Comparison of ENCODE assay signal across 11 mouse cellular contexts in genomic region chr2:3745910-3746606, GRCm38 (mm10).
DNase-seq lines count a peak whose midpoint lies in the region; ATAC-seq and TF ChIP-seq lines count a peak whose summit lies in the region.
"Had no signal": no experiment of that assay in that cellular context is flagged by ENCODE, and none has a peak within 500 bp of the region (broad histone marks: within the 10 kb centered on the region; RNA-seq: fewer than 3 reads in every experiment).

No protein-coding gene starts in this region.

- peak; percentile 39; the same call in 1 of the 2 replicates for ATAC-seq in hindbrain, embryonic 16.5 days
- ATAC-seq in hindbrain, embryonic 11.5 days (ENCODE audit: low FRiP score), result no peak
- ATAC-seq in hindbrain, postnatal 0 days, result peak; percentile 32; the same call in 1 of the 2 replicates
- ATAC-seq in forebrain, embryonic 11.5 days (replicated peaks; ENCODE audit: low FRiP score), result no peak
- ATAC-seq: forebrain, embryonic 16.5 days had no signal

- no peak overlapping the region for H3K4me3 ChIP-seq in hindbrain, embryonic 16.5 days (ENCODE audit: low read length)
- H3K4me3 ChIP-seq in hindbrain, embryonic 11.5 days (ENCODE audit: low read depth, low read length), result no peak overlapping the region
- H3K4me3 ChIP-seq in cerebellum, adult 2 months (replicated peaks; ENCODE audit: insufficient read depth, low read depth, low read length), result no peak overlapping the region
- no peak overlapping the region for H3K4me3 ChIP-seq in hindbrain, postnatal 0 days (ENCODE audit: low read length)
- no peak overlapping the region for H3K4me3 ChIP-seq in lung, adult 2 months (replicated peaks; ENCODE audit: extremely low read depth, low read depth, low read length)
- no peak overlapping the region for H3K4me3 ChIP-seq in forebrain, embryonic 11.5 days (ENCODE audit: low read depth, low read length)

- no peaks in the 10 kb centered on the region for H3K9me3 ChIP-seq in hindbrain, embryonic 16.5 days (ENCODE audit: control insufficient read depth, low read length)
- no peaks in the 10 kb centered on the region for H3K9me3 ChIP-seq in hindbrain, embryonic 11.5 days (ENCODE audit: control insufficient read depth, low read length)
- no peaks in the 10 kb centered on the region for H3K9me3 ChIP-seq in hindbrain, postnatal 0 days (ENCODE audit: low read length)
- no peaks in the 10 kb centered on the region for H3K9me3 ChIP-seq in forebrain, embryonic 11.5 days (ENCODE audit: control insufficient read depth, low read length)

- no peak overlapping the region for H3K27ac ChIP-seq in hindbrain, embryonic 16.5 days (ENCODE audit: low read depth, low read length)
- H3K27ac ChIP-seq in hindbrain, embryonic 11.5 days (ENCODE audit: low read depth, low read length), result no peak overlapping the region
- H3K27ac ChIP-seq in cerebellum, adult 2 months (ENCODE audit: insufficient read depth, low read length), result peak overlapping the region; percentile 12; the same call in 1 of the 2 replicates
- H3K27ac ChIP-seq in hindbrain, postnatal 0 days, result 0 out of 2 replicates have a peak overlapping the region, but pooled peaks have one; percentile 15
- no peak overlapping the region for H3K27ac ChIP-seq in forebrain, embryonic 11.5 days (ENCODE audit: low read depth, low read length)

- TF ChIP-seq CTCF in cerebellum, adult 2 months (IDR thresholded peaks at IDR 0.05; ENCODE audit: borderline replicate concordance, insufficient read depth, low read depth, low read length), result no peak
- TF ChIP-seq CTCF in hindbrain, postnatal 0 days (IDR thresholded peaks at IDR 0.05; ENCODE audit: low read depth), result no peak
- TF ChIP-seq CTCF in lung, adult 2 months (IDR thresholded peaks at IDR 0.05; ENCODE audit: insufficient read depth, low read length), result no peak

- no peaks in the 10 kb centered on the region for H3K36me3 ChIP-seq in hindbrain, embryonic 16.5 days (ENCODE audit: control insufficient read depth, insufficient read depth, low read length)
- no peaks in the 10 kb centered on the region for H3K36me3 ChIP-seq in hindbrain, embryonic 11.5 days (ENCODE audit: control insufficient read depth, insufficient read depth, low read length)
- H3K36me3 ChIP-seq in hindbrain, postnatal 0 days (ENCODE audit: insufficient read depth, low read length), result no peaks in the 10 kb centered on the region
- no peaks in the 10 kb centered on the region; the same call in 1 of the 2 replicates for H3K36me3 ChIP-seq in forebrain, embryonic 11.5 days (ENCODE audit: control insufficient read depth, insufficient read depth, low read length)

- DNase-seq in hindbrain, embryonic 11.5 days (ENCODE audit: low spot score), result no peak
- peak; percentile 59 to 66 for DNase-seq in cerebellum, adult 2 months
- DNase-seq in cerebellum, adult 9-11 months, result peak; percentile 54
- no peak for DNase-seq in hindbrain, postnatal 0 days (ENCODE audit: low spot score)
- no peak for DNase-seq in lung, adult 2 months
- no peak for DNase-seq in forebrain, embryonic 11.5 days (ENCODE audit: low spot score)
- DNase-seq: adrenal gland, postnatal 10 days; kidney, adult 9 months; right cerebral cortex, postnatal 4 days had no signal

- TF ChIP-seq POLR2A in cerebellum, adult 2 months (IDR thresholded peaks at IDR 0.05; ENCODE audit: borderline replicate concordance, insufficient read depth, low read length), result no peak
- TF ChIP-seq POLR2A in lung, adult 2 months (IDR thresholded peaks at IDR 0.05; ENCODE audit: borderline replicate concordance, extremely low read depth, low read depth, low read length), result no peak

- H3K4me2 ChIP-seq in hindbrain, embryonic 16.5 days (ENCODE audit: low read length), result no peak overlapping the region
- no peak overlapping the region for H3K4me2 ChIP-seq in hindbrain, embryonic 11.5 days (replicated peaks; ENCODE audit: low read depth, low read length)
- no peak overlapping the region for H3K4me2 ChIP-seq in hindbrain, postnatal 0 days (ENCODE audit: low read depth, low read length)
- no peak overlapping the region for H3K4me2 ChIP-seq in forebrain, embryonic 11.5 days (ENCODE audit: low read depth, low read length, severe bottlenecking)

- peaks cover 10% of the 10 kb centered on the region for H3K4me1 ChIP-seq in hindbrain, embryonic 16.5 days (ENCODE audit: control insufficient read depth, insufficient read depth, low read depth, low read length)
- H3K4me1 ChIP-seq in hindbrain, embryonic 11.5 days (replicated peaks; ENCODE audit: control insufficient read depth, insufficient read depth, low read length), result 0 out of 2 replicates have a peak, but pooled peaks cover 2% of the 10 kb centered on the region
- peaks cover 35% of the 10 kb centered on the region for H3K4me1 ChIP-seq in cerebellum, adult 2 months (ENCODE audit: control insufficient read depth, insufficient read depth, low read length)
- H3K4me1 ChIP-seq in hindbrain, postnatal 0 days (ENCODE audit: insufficient read depth, low read length), result peaks cover 9% of the 10 kb centered on the region; the same call in 1 of the 2 replicates
- peaks cover 15% of the 10 kb centered on the region for H3K4me1 ChIP-seq in lung, adult 2 months (ENCODE audit: control insufficient read depth, insufficient read depth, low read length)
- H3K4me1 ChIP-seq in forebrain, embryonic 11.5 days (replicated peaks; ENCODE audit: control insufficient read depth, insufficient read depth, low read length), result no peaks in the 10 kb centered on the region

- WGBS in hindbrain, embryonic 16.5 days, result 82% methylated on average over 13 of the region's 13 CpGs
- WGBS in hindbrain, embryonic 11.5 days, result 88% methylated on average over 13 of the region's 13 CpGs
- 30% methylated on average over 13 of the region's 13 CpGs for WGBS in cerebellum, adult 2 months
- 74% methylated on average over 13 of the region's 13 CpGs for WGBS in hindbrain, postnatal 0 days
- 75% methylated on average over 13 of the region's 13 CpGs for WGBS in lung, adult 2 months
- WGBS in forebrain, embryonic 11.5 days, result 90% methylated on average over 13 of the region's 13 CpGs

- H3K27me3 ChIP-seq in hindbrain, embryonic 16.5 days (replicated peaks; ENCODE audit: control insufficient read depth, insufficient read depth, low read length), result no peaks in the 10 kb centered on the region
- H3K27me3 ChIP-seq in hindbrain, embryonic 11.5 days (ENCODE audit: control insufficient read depth, insufficient read depth, low read length), result no peaks in the 10 kb centered on the region
- no peaks in the 10 kb centered on the region for H3K27me3 ChIP-seq in cerebellum, adult 2 months (ENCODE audit: control insufficient read depth, insufficient read depth, low read length)
- no peaks in the 10 kb centered on the region for H3K27me3 ChIP-seq in hindbrain, postnatal 0 days (ENCODE audit: insufficient read depth, low read length)
- H3K27me3 ChIP-seq in forebrain, embryonic 11.5 days (ENCODE audit: control insufficient read depth, insufficient read depth, low read length), result no peaks in the 10 kb centered on the region

- no peak overlapping the region for H3K9ac ChIP-seq in hindbrain, embryonic 16.5 days (ENCODE audit: low read depth, low read length)
- no peak overlapping the region for H3K9ac ChIP-seq in hindbrain, embryonic 11.5 days (ENCODE audit: low read depth, low read length)
- H3K9ac ChIP-seq in hindbrain, postnatal 0 days (replicated peaks; ENCODE audit: low read length), result no peak overlapping the region
- H3K9ac ChIP-seq in forebrain, embryonic 11.5 days (ENCODE audit: low read length), result no peak overlapping the region

Comparison
In these comparisons a context has a peak if more than half of its experiments do, and no peak if none do; other contexts are left out.
1. ATAC-seq: peak in hindbrain, embryonic 16.5 days (single experiment) and hindbrain, postnatal 0 days (single experiment); none in hindbrain, embryonic 11.5 days (single experiment) and forebrain, embryonic 11.5 days (single experiment).
2. H3K27ac ChIP-seq: peak in cerebellum, adult 2 months (single experiment) and hindbrain, postnatal 0 days (single experiment); none in hindbrain, embryonic 16.5 days (single experiment), hindbrain, embryonic 11.5 days (single experiment) and forebrain, embryonic 11.5 days (single experiment).
3. DNase-seq: peak in cerebellum, adult 2 months (2 of 2) and cerebellum, adult 9-11 months (single experiment); none in hindbrain, embryonic 11.5 days (single experiment), hindbrain, postnatal 0 days (single experiment), lung, adult 2 months (single experiment) and forebrain, embryonic 11.5 days (single experiment).